Mouse (Mus musculus) lung, postnatal 25 days (tissue): ENCODE data around the gene C1ql3.

ENCODE experiments used
- DNase-seq: peaks from one replicate; pipeline ENCODE4 v3.0.0; 2022; ENCODE audit warnings: low spot score

The C1ql3 gene

DNA sequence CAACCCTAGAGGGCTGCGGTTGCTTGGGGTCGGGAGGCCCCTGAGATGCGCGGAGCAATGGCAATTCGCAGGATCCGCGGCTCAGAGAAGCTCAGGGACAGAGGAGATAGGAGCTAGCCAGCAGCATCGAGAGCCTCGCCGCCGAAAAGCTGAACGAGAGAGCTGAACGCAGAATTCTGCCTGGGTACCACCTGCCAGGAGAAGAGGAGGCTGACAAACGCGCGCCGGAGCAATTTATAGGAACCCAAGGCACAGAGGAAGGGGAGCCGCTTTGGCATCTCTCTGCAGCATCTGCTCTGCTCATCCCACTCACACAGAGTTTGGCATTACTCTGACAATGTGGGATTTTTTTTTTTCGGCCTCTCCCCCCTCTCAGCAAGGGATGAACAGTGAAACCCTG lies at the start of gene C1ql3:
Gene C1ql3, minus strand, starts transcription at position 335 of the 400 bp plus-strand sequence.
- no peak for DNase-seq

DNA sequence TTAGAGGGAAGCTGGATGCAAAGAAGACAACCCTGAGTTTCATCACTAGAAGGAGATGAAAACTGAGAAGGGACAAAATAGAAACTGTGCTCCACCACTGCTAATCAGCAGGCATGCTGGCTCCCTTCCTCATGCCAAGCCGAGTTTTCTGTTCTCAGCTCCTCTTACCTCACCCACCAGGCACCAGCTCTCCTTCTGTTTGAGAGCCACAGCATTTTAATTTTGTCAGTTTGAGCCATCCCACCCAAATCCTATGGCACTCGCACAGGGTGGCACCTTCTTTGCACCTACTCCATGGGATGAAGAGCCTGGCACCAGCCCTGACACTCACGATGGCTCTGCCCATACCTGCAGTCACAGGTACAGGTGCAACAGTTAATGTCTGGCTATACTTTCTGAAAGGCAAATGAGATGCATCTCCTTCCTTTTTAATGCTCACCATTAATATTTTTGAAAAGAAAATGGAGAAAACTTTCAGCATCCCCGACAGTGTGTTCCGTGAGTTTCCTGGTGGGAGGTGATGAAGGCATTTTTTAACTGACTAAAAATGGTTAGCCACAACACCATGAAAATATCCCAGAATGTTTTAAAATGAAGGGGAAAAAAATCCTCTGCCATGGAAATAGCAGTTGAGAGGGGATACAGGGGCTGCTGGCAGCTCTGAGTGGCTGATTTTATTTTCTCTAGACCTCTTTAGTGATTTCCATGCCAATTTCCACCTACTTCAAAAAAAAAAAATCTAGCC lies 49.0 kb upstream of the C1ql3 start:
- DNase-seq = no peak

GRCm38 (mm10) chr2:13048649-13049048 lies 37.0 kb upstream of the C1ql3 start:
- no peak for DNase-seq

DNA sequence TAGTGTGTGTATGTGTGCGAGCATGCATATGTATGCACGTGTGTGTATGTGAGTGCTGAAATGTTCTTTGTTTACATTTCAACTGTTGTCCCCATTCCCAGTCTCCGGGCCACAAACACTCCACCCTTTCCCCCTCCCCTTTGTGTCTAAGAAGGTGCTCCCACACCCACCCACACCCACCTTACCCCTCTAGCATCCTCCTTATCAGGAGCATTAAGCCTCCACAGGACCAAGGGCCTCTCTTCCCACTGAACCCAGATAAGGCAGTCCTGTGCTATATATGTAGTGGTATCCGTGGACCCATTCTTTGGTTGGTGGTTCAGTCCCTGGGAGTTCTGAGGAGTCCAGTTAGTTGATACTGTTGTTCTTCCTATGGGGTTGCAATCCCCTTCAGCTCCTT lies 32.9 kb upstream of the C1ql3 start:
- no peak for DNase-seq

DNA sequence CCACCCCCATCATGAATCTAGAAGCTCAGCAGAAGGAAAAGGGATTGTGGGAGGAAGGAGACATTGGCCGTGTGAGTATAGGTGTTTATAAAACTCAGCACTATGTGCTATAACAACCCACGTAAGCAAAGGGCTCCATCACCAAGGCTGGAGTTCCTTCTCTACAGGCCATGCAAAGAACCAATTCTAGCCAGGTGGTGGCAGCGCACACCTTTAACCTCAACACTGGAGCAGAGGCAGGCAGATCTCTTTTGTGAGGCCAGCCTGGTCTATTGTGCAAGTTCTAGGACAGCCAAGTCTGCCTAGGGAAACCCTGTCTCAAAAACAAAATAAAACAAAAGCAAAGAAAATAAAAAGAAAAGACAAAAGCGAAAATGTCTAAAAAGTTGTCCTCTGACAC lies 28.2 kb upstream of the C1ql3 start:
- no peak for DNase-seq

- no peak for DNase-seq
Measured at GRCm38 (mm10) chr2:13038772-13039171, 27.2 kb upstream of the C1ql3 start.

GRCm38 (mm10) chr2:13018861-13019260 lies 7.3 kb upstream of the C1ql3 start:
- DNase-seq = no peak

- no peak for DNase-seq
Measured at GRCm38 (mm10) chr2:13018382-13018781, 6.8 kb upstream of the C1ql3 start.

GRCm38 (mm10) chr2:13011973-13012372 lies 367 bp upstream of the C1ql3 start:
- no peak for DNase-seq

GRCm38 (mm10) chr2:13010460-13011341 lies 905 bp downstream of the C1ql3 start:
- DNase-seq = no peak

DNA sequence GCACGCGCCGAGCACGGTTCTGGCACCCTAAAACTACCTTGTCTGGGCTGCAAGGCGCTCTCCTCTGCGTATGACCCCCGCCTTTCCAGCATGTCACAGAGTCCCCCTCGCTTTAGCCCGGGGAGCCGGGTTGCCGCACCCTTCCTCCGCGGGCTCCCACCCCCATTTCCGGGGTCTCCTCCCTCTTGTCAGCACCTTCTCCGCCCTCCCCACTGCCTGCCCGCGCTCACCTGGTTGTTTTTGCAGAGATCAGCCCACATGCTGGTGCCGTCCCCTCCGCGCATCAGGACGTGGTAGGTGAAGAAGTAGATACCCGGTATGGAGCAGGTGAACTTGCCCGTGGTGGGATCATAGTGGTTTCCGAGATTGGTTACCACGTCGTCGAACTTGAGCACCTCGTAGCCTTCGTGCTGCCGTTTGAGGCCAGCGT lies 1.6 kb downstream of the C1ql3 start:
- no peak for DNase-seq

DNA sequence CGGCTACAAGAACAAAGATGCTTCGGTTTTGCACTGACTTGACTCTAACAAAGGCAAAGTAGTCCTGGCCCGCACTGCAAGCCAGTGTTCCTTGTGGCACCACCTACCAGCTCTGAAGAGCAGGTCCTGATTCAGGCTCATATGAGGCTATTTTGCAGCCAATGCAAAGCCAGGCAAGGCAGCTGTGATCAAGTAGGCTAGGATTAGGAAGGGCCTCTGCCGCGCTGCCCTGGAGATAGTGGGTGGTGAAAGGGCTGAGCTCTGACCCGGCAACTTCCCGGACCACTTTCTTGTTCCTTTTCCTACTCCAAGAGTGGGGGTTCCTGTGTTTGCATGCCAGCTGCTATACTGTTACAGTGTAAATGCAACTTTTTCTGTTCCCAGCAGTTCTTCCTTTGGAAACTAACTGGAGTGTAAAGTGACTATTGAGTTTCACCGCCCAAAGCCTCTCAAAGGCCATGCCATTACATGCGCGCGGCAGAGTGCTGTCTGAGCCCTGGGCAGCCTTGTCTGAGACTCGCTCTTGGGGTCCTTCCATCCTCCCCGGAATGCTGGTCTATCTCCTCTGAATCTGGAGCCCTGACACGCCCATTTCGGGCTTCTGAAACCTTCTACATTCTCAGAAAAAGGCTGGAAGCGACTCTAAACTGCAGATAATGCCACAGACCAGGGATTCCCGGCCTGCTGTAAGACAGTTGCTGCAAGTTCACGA lies 2.2 kb downstream of the C1ql3 start:
- no peak for DNase-seq

DNA sequence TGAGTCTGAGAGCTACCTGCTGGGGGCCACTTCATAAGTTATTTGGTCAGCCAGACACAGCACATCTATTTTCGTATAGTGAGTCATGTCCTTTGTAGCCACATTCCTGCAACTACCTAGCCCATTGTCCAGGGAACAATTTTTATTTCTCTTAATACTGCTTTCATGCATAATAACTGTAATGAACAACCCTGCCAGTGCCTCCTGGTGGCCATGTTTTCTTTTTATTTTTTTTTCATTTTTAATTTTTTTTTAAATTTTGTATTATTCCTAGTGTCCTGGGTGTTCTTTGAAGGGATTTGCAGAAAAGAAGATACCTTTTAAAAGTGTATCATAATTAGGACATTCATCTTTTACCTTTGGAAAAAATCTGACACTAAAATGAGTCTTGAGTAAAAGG lies 3.2 kb downstream of the C1ql3 start:
- no peak for DNase-seq

DNA sequence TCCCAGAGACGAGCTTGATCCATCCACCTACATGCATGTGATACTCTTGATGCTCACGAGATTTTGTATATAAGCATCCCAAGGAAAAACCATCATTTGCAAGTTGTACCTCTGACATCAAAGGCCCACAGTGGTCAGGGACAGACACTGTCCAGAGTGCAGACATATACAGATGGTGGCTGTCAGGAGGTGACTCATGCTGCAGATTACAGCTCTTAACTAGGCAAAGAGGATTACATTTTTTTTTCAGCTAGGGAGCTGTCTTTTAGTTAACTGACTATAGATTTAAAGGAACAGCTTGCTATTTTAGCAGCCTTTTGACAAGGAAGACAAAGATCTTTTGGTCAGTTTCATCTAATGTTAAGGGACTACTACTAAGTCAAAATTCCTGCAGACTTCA lies 11.6 kb downstream of the C1ql3 start:
- no peak for DNase-seq

- no peak for DNase-seq
Measured at GRCm38 (mm10) chr2:12984901-12985732, 26.5 kb downstream of the C1ql3 start.

DNA sequence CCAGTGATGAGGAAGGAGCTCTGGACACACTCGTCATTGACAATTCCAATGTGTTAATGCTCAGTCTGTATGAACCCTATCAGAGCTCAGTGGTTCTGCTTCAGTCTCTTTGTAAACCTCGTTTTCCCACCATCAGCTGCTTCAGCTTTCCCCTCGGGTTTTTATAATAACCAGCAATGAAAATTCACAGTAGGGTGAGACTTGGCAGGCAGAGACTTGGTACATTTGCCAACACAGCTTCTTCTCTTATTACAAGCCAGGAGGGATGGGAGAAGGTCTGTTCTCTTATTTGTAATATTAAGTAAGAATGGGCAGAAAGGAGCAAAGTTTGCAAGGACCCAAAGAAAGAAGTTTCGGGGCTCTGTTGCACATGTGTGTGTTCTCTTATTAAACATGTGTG lies 32.8 kb downstream of the C1ql3 start:
- DNase-seq = no peak

DNA sequence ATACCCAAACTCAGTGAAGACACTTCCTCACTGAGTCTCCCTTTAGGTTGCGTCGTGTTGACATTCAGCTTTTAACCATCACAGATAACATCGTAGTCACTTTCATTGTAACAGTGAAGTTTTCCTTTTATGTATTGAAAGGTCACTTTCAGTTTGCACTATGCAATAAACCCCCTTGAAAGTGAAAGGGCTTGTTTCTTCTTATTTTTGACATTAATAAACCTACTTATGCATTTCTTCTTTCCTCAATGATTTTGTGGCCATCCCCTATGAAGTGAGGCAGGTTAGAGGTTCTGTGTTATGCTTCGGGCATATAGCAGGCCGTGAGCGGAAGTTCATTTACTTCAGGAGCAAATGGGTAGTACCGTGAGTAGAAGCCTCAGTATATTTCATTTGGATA lies 34.2 kb downstream of the C1ql3 start:
- no peak for DNase-seq

GRCm38 (mm10) chr2:12973752-12974151 lies 37.9 kb downstream of the C1ql3 start:
- no peak for DNase-seq

DNA sequence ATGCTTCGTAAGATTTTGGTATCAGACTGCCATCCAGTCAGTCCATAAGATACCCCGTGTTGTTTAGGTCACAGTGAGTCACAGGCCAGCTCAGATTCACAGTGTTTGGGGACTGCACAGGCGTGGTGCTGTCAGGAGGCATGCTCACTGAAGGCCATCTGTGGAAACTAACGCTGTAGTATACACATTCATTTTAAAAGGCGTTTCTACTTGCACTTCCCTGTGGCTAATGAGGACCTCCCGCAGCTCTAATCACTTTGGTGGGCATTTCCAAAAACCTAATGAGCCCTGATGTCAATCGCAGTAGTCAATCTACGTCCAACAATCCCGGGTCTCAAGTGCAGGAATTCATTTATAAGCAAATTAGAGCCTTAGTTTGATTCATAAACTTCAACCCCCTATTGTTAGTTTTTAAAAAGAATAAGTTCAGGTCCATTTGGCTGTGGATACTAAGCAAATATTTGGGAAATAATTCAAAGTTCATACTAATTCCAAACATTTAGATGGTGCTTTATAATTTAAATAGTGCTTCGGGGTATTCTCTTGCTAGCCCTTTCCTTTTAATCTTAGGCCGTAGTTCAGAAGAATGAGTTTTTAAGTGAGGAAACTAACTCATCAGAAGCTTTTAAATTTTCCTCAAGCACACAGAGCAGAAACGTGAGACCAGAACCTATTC lies 41.4 kb downstream of the C1ql3 start:
- no peak for DNase-seq

DNA sequence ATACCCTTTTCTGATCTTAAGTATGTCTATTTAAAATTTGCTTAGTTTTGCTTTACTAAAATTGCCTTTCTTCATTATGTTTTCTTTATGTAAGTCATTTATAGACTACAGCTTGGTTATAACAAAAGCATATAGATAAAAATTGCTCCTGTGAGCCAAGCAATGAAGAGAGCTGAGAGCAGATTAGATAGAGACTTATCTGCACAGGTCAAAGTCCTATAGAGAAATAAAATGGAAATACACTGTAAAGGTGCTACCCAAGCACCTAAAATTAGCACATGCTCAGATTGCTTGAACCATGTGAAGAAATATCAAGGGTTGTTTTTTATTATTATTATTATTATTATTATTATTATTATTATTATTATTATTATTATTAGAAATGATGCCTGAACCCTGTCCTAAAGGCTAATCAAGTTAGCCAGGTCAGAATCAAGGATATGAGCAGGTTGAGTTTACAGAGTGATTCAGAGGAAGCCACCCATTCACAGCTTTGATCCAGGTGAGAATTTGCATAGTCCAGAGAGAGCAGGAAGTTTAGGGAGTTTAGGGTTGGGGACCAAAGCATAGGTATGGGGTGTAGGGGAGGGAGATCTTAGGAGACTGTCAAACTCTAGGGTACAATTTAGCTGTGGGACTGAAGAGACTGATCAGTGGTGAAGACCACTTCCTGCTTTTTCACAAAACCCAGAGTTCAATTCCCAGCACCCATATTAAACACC lies 54.7 kb downstream of the C1ql3 start:
- DNase-seq = no peak
